Mouse (Mus musculus): ENCODE measurements around the gene Slc38a7. TPM values are rescaled to one million over a fixed set of nuclear protein-coding genes. Genes with fewer than 3 reads are reported as not detected.
"Not testable (repeated sequence)": the region's sequence is repeated elsewhere in the genome, so short reads cannot be mapped to it uniquely, and the experiment has no call there.

Gene Slc38a7
- polyA plus RNA-seq, 1 experiment from 2014 or later, result 13.5 TPM

DNA sequence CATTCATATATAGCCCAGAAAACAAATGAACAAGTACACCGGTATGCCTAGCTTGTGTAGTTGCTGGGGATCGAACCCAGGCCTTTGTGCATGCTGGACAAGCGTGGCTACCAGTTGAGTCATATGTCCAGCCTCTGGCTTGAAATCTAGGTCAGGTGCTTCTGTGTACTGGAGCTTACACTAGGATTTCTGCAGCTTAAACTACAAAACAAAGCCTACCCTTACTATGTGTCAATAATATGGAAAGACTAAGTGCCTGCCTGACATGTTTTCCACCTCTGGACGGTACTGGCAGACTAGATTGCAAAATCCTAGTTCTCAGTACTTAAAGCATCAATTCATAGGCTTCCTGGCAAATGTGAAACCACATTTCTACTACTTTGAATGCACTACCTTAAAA, 26.5 kb upstream of the Slc38a7 start:
- H3K9me3 ChIP-seq, result no peaks in the 10 kb centered on the region
- H3K36me3 ChIP-seq, result peaks cover 30% of the 10 kb centered on the region
- H3K4me3 ChIP-seq, result no peak overlapping the region
- 86% methylated on average over 4 of the region's 4 CpGs for WGBS
- H3K27me3 ChIP-seq (ENCODE audit: insufficient read depth, poor library complexity, severe bottlenecking), result no peaks in the 10 kb centered on the region
- peaks cover 19% of the 10 kb centered on the region for H3K4me1 ChIP-seq
- H3K27ac ChIP-seq, result no peak overlapping the region
- peak; percentile 16 for DNase-seq (ENCODE audit: low spot score)

DNA sequence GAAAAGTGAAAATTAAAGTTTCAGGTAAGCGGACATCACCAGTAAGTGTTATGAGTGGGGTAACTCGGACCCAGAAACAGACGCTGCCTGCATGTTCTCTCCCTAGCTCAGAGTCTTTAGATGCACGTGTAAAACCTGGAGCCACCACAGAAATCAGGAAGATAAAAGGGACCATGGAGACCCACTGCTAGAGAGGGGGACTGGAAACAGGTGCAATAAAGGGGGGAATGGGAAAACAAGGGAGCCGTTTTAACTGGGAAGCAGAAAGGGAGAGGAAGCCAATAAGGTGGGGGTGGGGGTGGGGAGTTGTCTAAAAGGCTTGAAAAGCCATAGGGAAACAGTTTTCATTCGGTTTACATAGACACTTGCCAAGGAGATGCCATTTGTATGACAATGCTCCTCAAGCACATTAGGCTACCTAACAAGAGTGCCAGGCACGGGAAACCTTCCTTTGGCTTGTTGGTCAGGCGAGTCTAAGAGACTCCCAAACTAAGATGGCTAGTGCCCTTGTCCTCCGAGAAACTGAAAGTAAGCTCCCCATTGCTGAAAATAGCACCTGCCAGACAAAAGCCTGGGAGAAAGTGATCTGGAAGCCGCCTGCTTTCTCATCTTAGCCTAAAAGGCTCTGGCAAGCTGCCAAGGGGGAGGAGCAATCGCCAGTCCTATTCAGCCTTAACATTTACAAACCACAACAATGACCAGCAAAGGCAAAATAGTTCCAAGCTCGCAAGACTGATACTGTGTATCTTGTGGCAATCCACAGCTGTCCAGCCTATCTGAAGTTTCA, 25.0 kb upstream of the Slc38a7 start:
- peaks cover 45% of the 10 kb centered on the region for H3K36me3 ChIP-seq
- H3K4me1 ChIP-seq, result peaks cover 12% of the 10 kb centered on the region; the same call in 1 of the 2 replicates
- no peaks in the 10 kb centered on the region for H3K27me3 ChIP-seq (ENCODE audit: insufficient read depth, poor library complexity, severe bottlenecking)
- H3K9me3 ChIP-seq, result no peaks in the 10 kb centered on the region
- 48% methylated on average over 12 of the region's 12 CpGs for WGBS
- peak; percentile 81 for DNase-seq (ENCODE audit: low spot score)
- H3K4me3 ChIP-seq, result peak overlapping the region; percentile 44
- H3K27ac ChIP-seq, result peak overlapping the region; percentile 81

DNA sequence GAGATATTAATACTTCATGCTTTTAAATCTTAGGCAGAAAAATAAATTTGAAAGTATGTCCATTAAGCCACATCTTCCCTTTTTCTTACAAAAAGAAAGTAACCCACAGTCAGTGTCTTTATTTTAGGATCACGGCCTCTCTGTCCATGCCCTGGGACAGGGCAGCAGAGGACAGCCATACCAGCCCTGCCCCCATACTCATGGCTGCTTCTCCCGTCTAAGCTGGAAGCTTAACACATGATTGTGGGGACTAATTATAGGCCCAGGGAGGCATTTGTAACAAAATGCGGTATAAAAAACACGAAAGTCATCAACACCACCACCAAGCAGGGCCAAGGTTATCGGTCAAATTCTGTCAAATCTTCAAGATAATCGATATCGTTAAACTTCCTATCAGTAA, 21.9 kb upstream of the Slc38a7 start:
- H3K9me3 ChIP-seq, result no peaks in the 10 kb centered on the region
- no peak for DNase-seq (ENCODE audit: low spot score)
- H3K27ac ChIP-seq, result no peak overlapping the region
- WGBS, result 90% methylated on average over 7 of the region's 7 CpGs
- H3K4me3 ChIP-seq, result no peak overlapping the region
- H3K36me3 ChIP-seq, result peaks cover 76% of the 10 kb centered on the region
- peaks cover 12% of the 10 kb centered on the region; the same call in 1 of the 2 replicates for H3K4me1 ChIP-seq
- H3K27me3 ChIP-seq (ENCODE audit: insufficient read depth, poor library complexity, severe bottlenecking), result no peaks in the 10 kb centered on the region

- 84% methylated on average over 16 of the region's 16 CpGs for WGBS
These were observed 18.4 kb upstream of the Slc38a7 start for GRCm38 (mm10) chr8:95871690-95872089.

DNA sequence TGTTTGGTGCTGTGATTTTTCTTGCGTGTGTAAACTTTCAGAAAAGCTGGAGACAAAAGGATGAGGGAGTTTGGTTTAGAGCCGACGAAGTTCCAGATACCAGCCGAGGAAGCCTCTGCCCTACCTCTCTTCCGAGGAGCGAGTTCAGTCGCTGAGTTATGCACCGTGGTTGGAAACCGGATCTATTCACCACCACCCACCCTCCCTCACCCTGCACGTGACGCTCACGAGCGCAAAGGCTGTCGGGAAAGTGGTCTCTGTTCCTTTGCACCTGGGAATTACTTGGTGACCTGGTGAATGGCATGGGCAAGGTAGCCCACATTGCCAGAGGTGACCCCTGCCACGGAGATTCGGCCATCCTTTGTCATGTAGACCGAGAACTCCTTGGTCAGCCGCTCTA, 11.5 kb upstream of the Slc38a7 start:
- peak; percentile 66 for DNase-seq (ENCODE audit: low spot score)
- not testable (repeated sequence) for H3K4me1 ChIP-seq; H3K9me3 ChIP-seq; H3K27me3 ChIP-seq (ENCODE audit: insufficient read depth, poor library complexity, severe bottlenecking); H3K27ac ChIP-seq; H3K4me3 ChIP-seq
- peaks cover 65% of the 10 kb centered on the region for H3K36me3 ChIP-seq
- 93% methylated on average over 18 of the region's 18 CpGs for WGBS

More at GRCm38 (mm10) chr8:95871690-95872089, 18.4 kb upstream of the Slc38a7 start:
- no peak overlapping the region for H3K27ac ChIP-seq
- H3K36me3 ChIP-seq, result peaks cover 100% of the 10 kb centered on the region
- H3K4me3 ChIP-seq, result no peak overlapping the region
- DNase-seq (ENCODE audit: low spot score), result peak; percentile 56
- no peaks in the 10 kb centered on the region for H3K27me3 ChIP-seq (ENCODE audit: insufficient read depth, poor library complexity, severe bottlenecking)
- H3K9me3 ChIP-seq, result no peaks in the 10 kb centered on the region
- H3K4me1 ChIP-seq, result no peaks in the 10 kb centered on the region

- H3K4me3 ChIP-seq; DNase-seq (ENCODE audit: low spot score); H3K9me3 ChIP-seq; H3K4me1 ChIP-seq; H3K27me3 ChIP-seq (ENCODE audit: insufficient read depth, poor library complexity, severe bottlenecking); H3K27ac ChIP-seq: not testable (repeated sequence)
- WGBS, result 68% methylated on average over 11 of the region's 11 CpGs
- H3K36me3 ChIP-seq, result peaks cover 56% of the 10 kb centered on the region
These were observed 10.6 kb upstream of the Slc38a7 start for GRCm38 (mm10) chr8:95863761-95864440.

GRCm38 (mm10) chr8:95854174-95854573, 835 bp upstream of the Slc38a7 start:
- Histone ChIP-seq H3K36me3 (no peaks in the 10 kb centered on the region), H3K27me3 (ENCODE audit: insufficient read depth, poor library complexity, severe bottlenecking) (no peaks in the 10 kb centered on the region), H3K4me1 (peaks cover 10% of the 10 kb centered on the region), H3K4me3 (no peak overlapping the region), H3K27ac (no peak overlapping the region), H3K9me3 (no peaks in the 10 kb centered on the region)
- DNase-seq (ENCODE audit: low spot score), result no peak
- WGBS, result 81% methylated on average over 6 of the region's 6 CpGs

GRCm38 (mm10) chr8:95852290-95852689, 1.0 kb downstream of the Slc38a7 start:
- Histone ChIP-seq H3K36me3 (peaks cover 8% of the 10 kb centered on the region), H3K27ac (peak overlapping the region; percentile 79; the same call in 1 of the 2 replicates), H3K27me3 (ENCODE audit: insufficient read depth, poor library complexity, severe bottlenecking) (no peaks in the 10 kb centered on the region), H3K4me3 (peak overlapping the region; percentile 79), H3K9me3 (no peaks in the 10 kb centered on the region), H3K4me1 (peaks cover 10% of the 10 kb centered on the region)
- DNase-seq (ENCODE audit: low spot score), result no peak
- WGBS, result 73% methylated on average over 4 of the region's 4 CpGs

DNA sequence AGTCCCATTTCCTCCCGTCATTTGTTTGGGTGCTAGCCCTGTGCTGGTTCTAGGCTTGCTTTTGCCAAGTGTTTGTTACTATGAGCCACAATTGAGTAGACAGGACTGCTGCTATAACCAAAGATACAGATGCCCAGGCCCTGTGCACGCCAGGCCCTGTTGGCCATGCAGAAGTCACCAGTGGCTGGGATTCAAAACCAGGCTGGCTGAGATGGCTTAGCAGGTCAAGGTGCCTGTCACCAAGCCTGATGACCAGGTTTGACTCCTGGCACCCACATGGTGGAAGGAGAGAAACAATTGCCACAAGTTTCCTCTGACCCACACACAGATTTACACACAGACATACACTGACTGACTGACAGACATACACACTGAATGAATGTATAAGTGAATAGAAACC, 3.0 kb downstream of the Slc38a7 start:
- Histone ChIP-seq H3K27me3 (ENCODE audit: insufficient read depth, poor library complexity, severe bottlenecking) (no peaks in the 10 kb centered on the region), H3K4me3 (no peak overlapping the region), H3K9me3 (no peaks in the 10 kb centered on the region), H3K4me1 (peaks cover 18% of the 10 kb centered on the region), H3K36me3 (peaks cover 14% of the 10 kb centered on the region), H3K27ac (no peak overlapping the region)
- WGBS, result 90% methylated on average over 2 of the region's 2 CpGs
- peak; percentile 19 for DNase-seq (ENCODE audit: low spot score)

GRCm38 (mm10) chr8:95848734-95849464, 4.4 kb downstream of the Slc38a7 start:
- WGBS, result 88% methylated on average over 19 of the region's 19 CpGs
- no peak overlapping the region for H3K27ac ChIP-seq
- DNase-seq (ENCODE audit: low spot score), result peak; percentile 53
- no peak overlapping the region for H3K4me3 ChIP-seq
- peaks cover 27% of the 10 kb centered on the region for H3K36me3 ChIP-seq
- no peaks in the 10 kb centered on the region for H3K9me3 ChIP-seq
- peaks cover 23% of the 10 kb centered on the region for H3K4me1 ChIP-seq
- no peaks in the 10 kb centered on the region for H3K27me3 ChIP-seq (ENCODE audit: insufficient read depth, poor library complexity, severe bottlenecking)

DNA sequence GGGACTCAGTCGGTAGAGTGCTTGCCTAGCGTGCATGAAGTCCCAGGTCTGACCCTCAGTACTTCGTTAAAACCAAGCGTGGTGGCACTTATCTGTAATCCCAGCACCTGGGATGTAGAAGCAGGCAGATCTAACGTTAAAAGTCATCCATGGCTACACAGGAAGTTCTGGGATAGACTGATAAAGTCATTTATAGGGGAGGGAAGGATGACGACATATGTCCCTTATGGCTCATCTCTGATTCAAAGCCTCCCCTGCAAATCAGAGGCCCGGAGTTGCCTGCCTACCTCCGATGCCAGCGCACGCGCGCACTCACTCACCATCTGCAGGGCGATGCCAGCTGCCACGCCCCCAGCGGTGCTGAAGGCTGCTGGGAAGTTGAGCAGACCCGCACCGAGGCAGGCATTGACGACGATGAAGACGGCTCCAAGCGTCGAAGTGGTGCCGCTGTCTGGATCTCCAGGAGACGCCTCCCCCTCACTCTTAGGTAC, 5.2 kb downstream of the Slc38a7 start:
- H3K9me3 ChIP-seq, result no peaks in the 10 kb centered on the region
- no peak overlapping the region for H3K27ac ChIP-seq
- H3K36me3 ChIP-seq, result peaks cover 35% of the 10 kb centered on the region
- DNase-seq (ENCODE audit: low spot score), result peak; percentile 68
- H3K27me3 ChIP-seq (ENCODE audit: insufficient read depth, poor library complexity, severe bottlenecking), result no peaks in the 10 kb centered on the region
- H3K4me3 ChIP-seq, result no peak overlapping the region
- WGBS, result 72% methylated on average over 24 of the region's 24 CpGs
- peaks cover 23% of the 10 kb centered on the region for H3K4me1 ChIP-seq

GRCm38 (mm10) chr8:95845026-95845425, 8.3 kb downstream of the Slc38a7 start:
- no peak overlapping the region for H3K4me3 ChIP-seq
- H3K4me1 ChIP-seq, result peaks cover 17% of the 10 kb centered on the region
- peak; percentile 73 for DNase-seq (ENCODE audit: low spot score)
- no peaks in the 10 kb centered on the region for H3K27me3 ChIP-seq (ENCODE audit: insufficient read depth, poor library complexity, severe bottlenecking)
- WGBS, result 84% methylated on average over 7 of the region's 7 CpGs
- H3K36me3 ChIP-seq, result peaks cover 61% of the 10 kb centered on the region
- no peak overlapping the region for H3K27ac ChIP-seq
- H3K9me3 ChIP-seq, result no peaks in the 10 kb centered on the region

DNA sequence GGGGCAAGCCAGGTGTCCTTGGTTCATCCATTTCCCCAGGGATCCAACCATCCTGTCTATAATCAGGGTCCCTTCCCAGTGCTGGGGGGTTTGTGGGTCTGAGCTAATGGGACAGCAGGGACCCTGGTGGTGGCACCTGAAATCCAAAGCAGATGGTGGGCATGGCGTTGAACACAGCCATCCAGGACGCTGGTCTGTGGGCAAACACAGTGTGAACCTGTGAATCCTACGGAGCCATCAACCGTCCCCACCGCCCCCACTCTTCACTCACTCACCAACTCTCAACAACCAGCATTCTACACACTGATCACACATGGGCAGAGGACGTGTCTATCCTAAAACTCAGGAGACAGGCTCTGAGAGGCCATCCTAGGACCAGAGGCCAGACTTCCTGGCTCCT, 9.4 kb downstream of the Slc38a7 start:
- Histone ChIP-seq H3K27me3 (ENCODE audit: insufficient read depth, poor library complexity, severe bottlenecking) (no peaks in the 10 kb centered on the region), H3K36me3 (peaks cover 66% of the 10 kb centered on the region), H3K4me3 (no peak overlapping the region), H3K27ac (no peak overlapping the region), H3K9me3 (no peaks in the 10 kb centered on the region), H3K4me1 (peaks cover 17% of the 10 kb centered on the region)
- peak; percentile 68 for DNase-seq (ENCODE audit: low spot score)
- WGBS, result 86% methylated on average over 6 of the region's 6 CpGs
